Mouse (Mus musculus) erythroblast, embryonic 14.5 days (primary cell): ENCODE data around the gene Mgst2.

Experiments
- GATA1 ChIP-seq: IDR thresholded peaks from 2 replicates; pipeline ENCODE4 v1.6.1; 2012; ENCODE audit warnings: low read length, inconsistent platforms, mixed read lengths
- TAL1 ChIP-seq: IDR thresholded peaks from 3 replicates; pipeline ENCODE4 v1.6.1; 2012; ENCODE audit warnings: low read length, inconsistent platforms, mixed read lengths

GRCm38 (mm10) chr3:51647356-51647755 is 12.8 kb upstream of the Mgst2 start:
- TF ChIP-seq GATA1 = no peak
- no peak for TF ChIP-seq TAL1
